Mouse (Mus musculus) forebrain, postnatal 0 days (tissue): ENCODE data around the gene Hoxb3. TPM values are rescaled to one million over a fixed set of nuclear protein-coding genes. Genes with fewer than 3 reads are reported as not detected.

Experiments used
- ATAC-seq: fragments of 200-750 bp; cut with Nextera tagmentation; 2 replicates; pipeline ENCODE4 v1.8.0; 2017; ENCODE audit warnings: mild to moderate bottlenecking, moderate library complexity
- DNase-seq: peaks from one replicate; pipeline ENCODE4 v3.0.0-alpha.2; 2015
- H3K27ac ChIP-seq: fragments of 300-500 bp; sonication (generic); 2 replicates; pipeline ENCODE4 v1.5.1; 2014; ENCODE audit warnings: low read depth, mild to moderate bottlenecking, antibody characterized with exemption, low read length, moderate library complexity, mixed read lengths
- H3K27me3 ChIP-seq: fragments of 300-500 bp; sonication (generic); 2 replicates; pipeline ENCODE4 v1.6.1; 2014; ENCODE audit warnings: mild to moderate bottlenecking, low read length, mixed read lengths; ENCODE audit not compliant: insufficient read depth
- H3K36me3 ChIP-seq: fragments of 300-500 bp; sonication (generic); 2 replicates; pipeline ENCODE4 v1.6.1; 2014; ENCODE audit warnings: mild to moderate bottlenecking, moderate library complexity; ENCODE audit not compliant: insufficient read depth
- H3K4me1 ChIP-seq: fragments of 300-500 bp; sonication (generic); 2 replicates; pipeline ENCODE4 v1.6.1; 2014; ENCODE audit warnings: antibody characterized with exemption; ENCODE audit not compliant: insufficient read depth
- H3K4me2 ChIP-seq: fragments of 300-500 bp; sonication (generic); 2 replicates; pipeline ENCODE4 v1.6.1; 2014; ENCODE audit warnings: low read depth, mild to moderate bottlenecking, moderate library complexity
- H3K4me3 ChIP-seq: fragments of 300-500 bp; sonication (generic); 2 replicates; pipeline ENCODE4 v1.5.1; 2014; ENCODE audit warnings: low read depth, low read length, mixed read lengths
- H3K9ac ChIP-seq: fragments of 300-500 bp; sonication (generic); 2 replicates; pipeline ENCODE4 v1.6.1; 2014; ENCODE audit warnings: mild to moderate bottlenecking
- H3K9me3 ChIP-seq: fragments of 300-500 bp; sonication (generic); 2 replicates; pipeline ENCODE4 v1.6.1; 2016; ENCODE audit warnings: low read length
- CTCF ChIP-seq: sonication (generic); IDR thresholded peaks from 2 replicates; pipeline ENCODE4 v1.5.1; 2016; ENCODE audit warnings: antibody characterized with exemption, control low read depth, low read depth
- WGBS: fragments of 180-500 bp; shearing (Covaris S2); extraction: QIAGEN DNeasy Blood & Tissue Kit; methylation state at CpG from one replicate; pipeline ENCODE4 v1.1.7; 2014; 5-methylcytosine and 5-hydroxymethylcytosine counted together
- polyA plus RNA-seq: library from polyadenylated mRNA; unstranded; fragments of >200 nt; fragmentation: Nextera tagmentation; extraction: Ambion mirVana; gene quantifications from 2 replicates; pipeline ENCODE4 v1.2.1, GENCODE M21; 2015
- total RNA-seq: library from RNA; depleted of rRNA; stranded (reverse); fragments of >200 nt; gene quantifications from 2 replicates; pipeline ENCODE4 v1.2.3, GENCODE M21; 2014

The Hoxb3 gene
- total and polyA plus RNA-seq, 2 experiments from 2014 or later, result not detected

GRCm38 (mm10) chr11:96367141-96367540, 44.0 kb downstream of the Hoxb3 start:
- Histone ChIP-seq H3K9me3 (no peaks in the 10 kb centered on the region), H3K9ac (no peak overlapping the region), H3K27me3 (peaks cover 95% of the 10 kb centered on the region), H3K27ac (no peak overlapping the region), H3K4me2 (no peak overlapping the region), H3K36me3 (no peaks in the 10 kb centered on the region), H3K4me3 (no peak overlapping the region), H3K4me1 (no peaks in the 10 kb centered on the region)
- 11% methylated on average over 6 of the region's 6 CpGs for WGBS
- DNase-seq (no peak), ATAC-seq (no peak)
- TF ChIP-seq CTCF, result no peak

GRCm38 (mm10) chr11:96368686-96369085, 45.6 kb downstream of the Hoxb3 start:
- Histone ChIP-seq H3K9ac (no peak overlapping the region), H3K9me3 (no peaks in the 10 kb centered on the region), H3K4me1 (no peaks in the 10 kb centered on the region), H3K36me3 (no peaks in the 10 kb centered on the region), H3K4me3 (no peak overlapping the region), H3K27ac (no peak overlapping the region), H3K4me2 (no peak overlapping the region), H3K27me3 (peaks cover 97% of the 10 kb centered on the region)
- TF ChIP-seq CTCF, result no peak
- DNase-seq, result no peak
- WGBS, result 12% methylated on average over 5 of the region's 5 CpGs
- ATAC-seq, result no peak

- H3K9me3 ChIP-seq, result no peaks in the 10 kb centered on the region
- H3K27me3 ChIP-seq, result peaks cover 97% of the 10 kb centered on the region
- WGBS, result 7% methylated on average over 7 of the region's 7 CpGs
- no peaks in the 10 kb centered on the region for H3K4me1 ChIP-seq
- H3K27ac ChIP-seq, result no peak overlapping the region
- H3K4me2 ChIP-seq, result no peak overlapping the region
- ATAC-seq, result no peak
- no peak for TF ChIP-seq CTCF
- no peak overlapping the region for H3K4me3 ChIP-seq
- H3K36me3 ChIP-seq, result no peaks in the 10 kb centered on the region
- H3K9ac ChIP-seq, result no peak overlapping the region
- DNase-seq, result no peak
Observed at GRCm38 (mm10) chr11:96369140-96369539, 46.0 kb downstream of the Hoxb3 start.

- H3K27ac ChIP-seq, result no peak overlapping the region
- TF ChIP-seq CTCF, result no peak
- no peak overlapping the region for H3K9ac ChIP-seq
- WGBS, result 11% methylated on average over 3 of the region's 3 CpGs
- ATAC-seq (no peak), DNase-seq (no peak)
- no peak overlapping the region for H3K4me2 ChIP-seq
- no peaks in the 10 kb centered on the region for H3K36me3 ChIP-seq
- H3K4me3 ChIP-seq, result no peak overlapping the region
- H3K4me1 ChIP-seq, result no peaks in the 10 kb centered on the region
- peaks cover 94% of the 10 kb centered on the region for H3K27me3 ChIP-seq
- H3K9me3 ChIP-seq, result no peaks in the 10 kb centered on the region
Observed at GRCm38 (mm10) chr11:96371726-96372125, 48.6 kb downstream of the Hoxb3 start.

- Histone ChIP-seq H3K4me3 (no peak overlapping the region), H3K9me3 (no peaks in the 10 kb centered on the region), H3K27me3 (peaks cover 92% of the 10 kb centered on the region), H3K36me3 (no peaks in the 10 kb centered on the region), H3K27ac (no peak overlapping the region), H3K4me1 (no peaks in the 10 kb centered on the region), H3K9ac (no peak overlapping the region), H3K4me2 (no peak overlapping the region)
- 7% methylated on average over 3 of the region's 3 CpGs for WGBS
- no peak for TF ChIP-seq CTCF
- DNase-seq, result no peak
- no peak for ATAC-seq
Observed at GRCm38 (mm10) chr11:96372519-96372918, 49.4 kb downstream of the Hoxb3 start.

- H3K36me3 ChIP-seq, result no peaks in the 10 kb centered on the region
- no peak for ATAC-seq
- 3% methylated on average over 7 of the region's 7 CpGs for WGBS
Observed at GRCm38 (mm10) chr11:96374810-96375209, 51.7 kb downstream of the Hoxb3 start.

GRCm38 (mm10) chr11:96383381-96383780, 60.3 kb downstream of the Hoxb3 start:
- H3K36me3 ChIP-seq, result no peaks in the 10 kb centered on the region
- TF ChIP-seq CTCF, result no peak
- H3K27ac ChIP-seq, result no peak overlapping the region
- peaks cover 3% of the 10 kb centered on the region; the same call in 1 of the 2 replicates for H3K27me3 ChIP-seq
- DNase-seq (no peak), ATAC-seq (no peak)
- WGBS, result 76% methylated on average over 5 of the region's 5 CpGs
- no peak overlapping the region for H3K9ac ChIP-seq
- H3K9me3 ChIP-seq, result no peaks in the 10 kb centered on the region
- no peak overlapping the region for H3K4me2 ChIP-seq
- no peaks in the 10 kb centered on the region for H3K4me1 ChIP-seq
- H3K4me3 ChIP-seq, result no peak overlapping the region

More at GRCm38 (mm10) chr11:96374810-96375209, 51.7 kb downstream of the Hoxb3 start:
- no peak for TF ChIP-seq CTCF
- peaks cover 72% of the 10 kb centered on the region for H3K27me3 ChIP-seq
- H3K4me2 ChIP-seq, result no peak overlapping the region
- no peaks in the 10 kb centered on the region for H3K4me1 ChIP-seq
- no peak overlapping the region for H3K27ac ChIP-seq
- no peak overlapping the region for H3K9ac ChIP-seq
- H3K4me3 ChIP-seq, result no peak overlapping the region
- no peak for DNase-seq
- no peaks in the 10 kb centered on the region for H3K9me3 ChIP-seq

- Histone ChIP-seq H3K4me1 (no peaks in the 10 kb centered on the region), H3K4me3 (no peak overlapping the region), H3K27ac (no peak overlapping the region), H3K9ac (no peak overlapping the region), H3K27me3 (no peaks in the 10 kb centered on the region), H3K9me3 (no peaks in the 10 kb centered on the region), H3K4me2 (no peak overlapping the region), H3K36me3 (no peaks in the 10 kb centered on the region)
- DNase-seq (no peak), ATAC-seq (no peak)
- WGBS, result 88% methylated on average over 2 of the region's 2 CpGs
- no peak for TF ChIP-seq CTCF
Observed at GRCm38 (mm10) chr11:96387635-96388034, 64.5 kb downstream of the Hoxb3 start.
